Mouse (Mus musculus) midbrain, postnatal 0 days (tissue): ENCODE results near the gene Rsf1. TPM values are rescaled to one million over a fixed set of nuclear protein-coding genes. Genes with fewer than 3 reads are reported as not detected.

ENCODE experiments used
- ATAC-seq: fragments of 200-750 bp; cut with Nextera tagmentation; 2 replicates; pipeline ENCODE4 v1.8.0; 2017; ENCODE audit warnings: moderate number of reproducible peaks, mild to moderate bottlenecking, moderate TSS enrichment, moderate library complexity; ENCODE audit not compliant: low FRiP score
- DNase-seq: peaks from one replicate; pipeline ENCODE4 v3.0.0-alpha.2; 2015; ENCODE audit warnings: low spot score
- H3K27ac ChIP-seq: fragments of 300-500 bp; sonication (generic); 2 replicates; pipeline ENCODE4 v1.5.1; 2014; ENCODE audit warnings: low read depth, mild to moderate bottlenecking, low read length, mixed read lengths
- H3K27me3 ChIP-seq: fragments of 300-500 bp; sonication (generic); 2 replicates; pipeline ENCODE4 v1.6.1; 2014; ENCODE audit warnings: low read length, control low read depth, mixed read lengths; ENCODE audit not compliant: insufficient read depth
- H3K36me3 ChIP-seq: fragments of 300-500 bp; sonication (generic); 2 replicates; pipeline ENCODE4 v1.6.1; 2014; ENCODE audit warnings: low read length, control low read depth, mixed read lengths; ENCODE audit not compliant: insufficient read depth
- H3K4me1 ChIP-seq: fragments of 300-500 bp; sonication (generic); 2 replicates; pipeline ENCODE4 v1.6.1; 2014; ENCODE audit warnings: mild to moderate bottlenecking, control low read depth, antibody characterized with exemption, low read length, mixed read lengths; ENCODE audit not compliant: insufficient read depth
- H3K4me2 ChIP-seq: fragments of 300-500 bp; sonication (generic); 2 replicates; pipeline ENCODE4 v1.6.1; 2014; ENCODE audit warnings: low read depth, mild to moderate bottlenecking, low read length, mixed read lengths; ENCODE audit not compliant: poor library complexity, severe bottlenecking
- H3K4me3 ChIP-seq: fragments of 300-500 bp; sonication (generic); 2 replicates; pipeline ENCODE4 v1.5.1; 2014; ENCODE audit warnings: low read depth, mild to moderate bottlenecking, low read length, moderate library complexity
- H3K9ac ChIP-seq: fragments of 300-500 bp; sonication (generic); replicated peaks from 2 replicates; pipeline ENCODE4 v1.6.1; 2014; ENCODE audit warnings: mild to moderate bottlenecking, low read length, moderate library complexity, mixed read lengths; ENCODE audit not compliant: poor library complexity, severe bottlenecking
- H3K9me3 ChIP-seq: fragments of 300-500 bp; sonication (generic); 2 replicates; pipeline ENCODE4 v1.6.1; 2016; ENCODE audit warnings: low read length, control low read depth
- CTCF ChIP-seq: IDR thresholded peaks from 2 replicates; pipeline ENCODE4 v1.5.1; 2016; ENCODE audit warnings: antibody characterized with exemption, mild to moderate bottlenecking
- WGBS: fragments of 180-500 bp; shearing (Covaris S2); extraction: QIAGEN DNeasy Blood & Tissue Kit; methylation state at CpG from one replicate; pipeline ENCODE4 v1.1.7; 2014; 5-methylcytosine and 5-hydroxymethylcytosine counted together
- polyA plus RNA-seq: library from polyadenylated mRNA; unstranded; fragments of >200 nt; fragmentation: Nextera tagmentation; extraction: Ambion mirVana; gene quantifications from 2 replicates; pipeline ENCODE4 v1.2.1, GENCODE M21; 2015
- total RNA-seq: library from RNA; depleted of rRNA; stranded (reverse); fragments of >200 nt; gene quantifications from 2 replicates; pipeline ENCODE4 v1.2.3, GENCODE M21; 2014

Rsf1 gene
- total and polyA plus RNA-seq, 2 experiments from 2014 or later: 19.8 to 27.4 TPM

DNA sequence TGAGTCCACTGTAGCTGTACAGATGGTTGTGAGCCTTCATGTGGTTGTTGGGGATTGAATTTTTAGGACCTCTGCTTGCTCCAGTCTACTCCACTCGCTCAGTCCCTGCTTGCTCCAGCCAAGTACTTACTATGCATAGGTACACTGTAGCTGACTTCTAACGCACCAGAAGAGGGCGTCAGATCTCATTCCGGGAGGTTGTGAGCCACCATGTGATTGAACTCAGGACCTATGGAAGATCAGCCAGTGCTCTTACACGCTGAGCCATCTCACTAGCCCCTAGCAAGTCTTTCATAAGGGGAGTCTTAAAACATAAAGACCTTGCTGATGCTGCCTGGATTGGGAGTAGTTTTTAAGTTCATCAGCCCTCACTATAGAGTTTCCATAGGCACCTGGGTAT lies 140.4 kb downstream of the Rsf1 start:
- H3K9ac ChIP-seq: no peak overlapping the region
- H3K4me2 ChIP-seq: no peak overlapping the region
- no peaks in the 10 kb centered on the region for H3K27me3 ChIP-seq
- 85% methylated on average over 5 of the region's 5 CpGs for WGBS
- ATAC-seq (no peak), DNase-seq (no peak)
- peaks cover 31% of the 10 kb centered on the region for H3K36me3 ChIP-seq
- no peak overlapping the region for H3K4me3 ChIP-seq
- no peaks in the 10 kb centered on the region for H3K4me1 ChIP-seq
- no peaks in the 10 kb centered on the region for H3K9me3 ChIP-seq
- H3K27ac ChIP-seq: no peak overlapping the region
- no peak for TF ChIP-seq CTCF

DNA sequence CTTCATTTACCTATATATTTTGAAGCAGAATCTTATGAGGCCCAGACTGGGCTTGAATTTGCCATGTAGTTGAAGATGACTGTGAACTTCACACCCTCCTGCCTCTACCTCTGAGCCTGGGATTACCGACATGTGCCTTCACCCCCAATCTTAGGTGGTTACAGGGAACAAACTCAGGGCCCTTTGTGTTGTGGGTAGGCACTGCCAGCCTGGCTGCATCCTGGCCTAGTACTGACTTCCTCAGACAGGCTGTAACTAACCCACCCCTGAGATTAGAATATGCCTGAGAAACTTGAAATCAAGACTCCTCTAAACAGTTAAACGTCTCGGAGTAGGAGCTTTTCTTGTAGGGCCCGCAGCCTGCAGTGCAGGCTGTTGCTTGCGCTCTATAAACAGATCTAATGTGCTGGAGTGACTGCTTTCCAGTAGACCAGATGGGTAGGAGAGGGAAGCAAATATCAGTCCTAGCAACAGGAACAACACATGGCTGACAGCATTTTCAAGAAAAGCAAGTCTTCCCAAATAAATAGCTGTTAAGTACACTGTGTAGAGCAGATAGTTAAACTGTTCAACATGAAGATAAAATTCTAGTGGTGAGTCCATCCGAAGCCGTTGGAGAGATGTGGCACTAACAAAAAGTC lies 142.7 kb downstream of the Rsf1 start:
- Histone ChIP-seq H3K4me3 (no peak overlapping the region), H3K27me3 (no peaks in the 10 kb centered on the region), H3K4me2 (no peak overlapping the region), H3K9ac (no peak overlapping the region), H3K4me1 (no peaks in the 10 kb centered on the region), H3K9me3 (no peaks in the 10 kb centered on the region), H3K27ac (no peak overlapping the region), H3K36me3 (peaks cover 26% of the 10 kb centered on the region)
- no peak for TF ChIP-seq CTCF
- no peak for DNase-seq
- 94% methylated on average over 7 of the region's 7 CpGs for WGBS
- ATAC-seq: no peak

DNA sequence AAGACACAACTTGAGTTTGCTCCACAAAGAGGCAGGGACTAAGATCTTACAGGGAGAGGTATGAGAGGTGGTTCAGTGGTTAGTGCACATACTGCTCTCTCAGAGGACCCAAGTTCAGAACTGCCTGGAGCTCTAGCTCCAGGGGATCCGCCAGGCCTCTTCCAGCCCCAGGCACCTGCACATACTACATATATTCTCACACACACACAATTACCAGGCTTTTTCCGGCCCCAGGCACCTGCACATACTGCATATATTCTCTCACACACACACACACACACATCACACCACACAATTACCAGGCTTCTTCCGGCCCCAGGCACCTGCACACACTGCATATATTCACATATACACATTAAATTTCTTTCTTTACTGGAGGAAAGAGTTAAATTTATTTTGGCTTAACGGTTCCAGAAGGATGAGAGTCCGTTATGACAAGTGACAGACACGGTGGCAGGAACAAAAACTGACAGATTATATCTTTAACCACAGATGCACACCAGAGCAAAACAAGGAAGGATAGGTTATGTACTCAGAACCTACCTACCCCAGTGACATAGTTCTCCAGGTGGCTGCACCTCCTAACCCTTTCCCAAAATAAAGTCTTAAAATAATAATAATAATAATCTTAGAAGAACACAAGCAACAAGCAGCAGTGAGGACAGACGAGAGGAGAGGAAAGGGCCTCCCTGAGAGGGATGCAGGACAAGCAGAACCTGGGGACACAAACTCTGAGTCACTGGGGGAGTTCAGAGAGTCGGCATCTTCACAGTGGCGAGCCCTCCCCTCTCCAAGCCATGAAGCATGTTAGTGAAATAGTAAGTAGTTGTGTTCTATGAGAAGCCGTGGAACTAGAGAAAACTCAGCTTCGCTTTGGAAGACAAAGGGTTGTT lies 144.2 kb downstream of the Rsf1 start:
- TF ChIP-seq CTCF: no peak
- ATAC-seq (no peak), DNase-seq (no peak)
- Histone ChIP-seq H3K36me3 (peaks cover 14% of the 10 kb centered on the region), H3K4me1 (no peaks in the 10 kb centered on the region), H3K9ac (no peak overlapping the region), H3K4me2 (no peak overlapping the region), H3K4me3 (no peak overlapping the region), H3K9me3 (no peaks in the 10 kb centered on the region), H3K27me3 (no peaks in the 10 kb centered on the region), H3K27ac (no peak overlapping the region)
- 88% methylated on average over 11 of the region's 11 CpGs for WGBS

DNA sequence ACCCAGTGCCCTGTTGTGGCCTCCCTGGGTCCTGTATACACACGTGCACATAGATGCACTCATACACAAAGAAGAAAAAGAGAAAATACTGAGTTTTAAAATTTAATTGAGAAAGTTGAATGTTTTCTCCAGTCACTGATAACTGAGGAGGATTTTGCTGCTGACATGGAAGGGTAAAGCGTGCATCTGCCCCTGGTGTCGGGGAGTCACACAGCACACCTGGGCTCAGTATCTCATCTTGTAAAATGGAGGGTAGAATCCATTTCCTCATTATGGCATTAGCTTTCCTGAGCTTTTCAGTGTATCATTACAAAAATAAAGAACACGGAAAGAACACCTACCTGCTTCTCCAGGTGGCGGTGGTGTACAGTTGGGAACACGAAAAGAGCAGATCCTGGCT lies 145.7 kb downstream of the Rsf1 start:
- Histone ChIP-seq H3K27me3 (no peaks in the 10 kb centered on the region), H3K27ac (no peak overlapping the region), H3K4me2 (no peak overlapping the region), H3K36me3 (0 out of 2 replicates have a peak, but pooled peaks cover 5% of the 10 kb centered on the region), H3K4me3 (no peak overlapping the region), H3K9me3 (no peaks in the 10 kb centered on the region), H3K4me1 (no peaks in the 10 kb centered on the region), H3K9ac (no peak overlapping the region)
- 96% methylated on average over 6 of the region's 6 CpGs for WGBS
- DNase-seq (no peak), ATAC-seq (no peak)
- no peak for TF ChIP-seq CTCF

DNA sequence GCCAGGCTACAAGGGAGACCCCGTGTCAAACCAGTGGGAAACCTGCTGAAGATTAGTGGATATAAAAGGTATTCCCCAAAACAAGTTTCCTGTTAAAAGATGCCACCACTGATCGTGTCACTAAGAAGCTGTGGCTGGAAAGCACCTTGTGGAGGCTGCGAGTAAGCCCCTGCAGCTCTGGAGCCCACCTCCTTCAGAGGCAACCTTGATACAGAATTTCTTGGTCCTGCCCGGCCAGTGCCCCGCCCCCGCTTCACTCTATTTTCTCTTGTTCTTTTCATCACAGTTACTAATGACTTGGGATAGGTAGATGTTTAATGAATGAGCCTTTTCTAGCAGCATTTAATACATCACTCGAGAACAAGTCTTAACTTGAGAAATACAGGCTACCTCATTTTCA lies 146.4 kb downstream of the Rsf1 start:
- Histone ChIP-seq H3K27me3 (no peaks in the 10 kb centered on the region), H3K4me3 (no peak overlapping the region), H3K9ac (no peak overlapping the region), H3K4me1 (no peaks in the 10 kb centered on the region), H3K9me3 (no peaks in the 10 kb centered on the region), H3K4me2 (no peak overlapping the region), H3K27ac (no peak overlapping the region), H3K36me3 (0 out of 2 replicates have a peak, but pooled peaks cover 3% of the 10 kb centered on the region)
- no peak for TF ChIP-seq CTCF
- ATAC-seq (no peak), DNase-seq (no peak)
- 84% methylated on average over 7 of the region's 7 CpGs for WGBS

DNA sequence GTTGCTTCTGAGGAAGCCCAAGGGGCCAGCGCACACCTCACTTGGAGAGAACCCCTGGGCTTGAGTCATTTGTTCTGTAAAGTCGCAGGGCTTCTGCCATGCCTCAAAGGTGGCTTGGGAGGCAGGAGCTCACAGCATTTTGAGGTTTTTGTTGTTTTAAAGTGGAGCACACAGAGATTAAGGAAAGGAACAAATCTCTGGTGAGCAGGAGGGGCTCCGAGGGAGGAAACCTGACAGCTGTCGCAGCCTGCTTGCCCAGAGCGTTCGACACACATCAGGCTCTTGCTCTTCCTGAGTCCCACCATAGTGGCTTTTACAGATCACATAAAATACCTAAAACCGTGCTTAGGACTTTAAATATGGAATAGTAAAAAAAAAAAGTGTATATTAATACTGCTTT lies 147.1 kb downstream of the Rsf1 start:
- 65% methylated on average over 7 of the region's 7 CpGs for WGBS
- ATAC-seq: no peak
- no peak overlapping the region for H3K4me2 ChIP-seq
- DNase-seq: no peak
- no peaks in the 10 kb centered on the region for H3K4me1 ChIP-seq
- no peaks in the 10 kb centered on the region for H3K27me3 ChIP-seq
- TF ChIP-seq CTCF: no peak
- H3K36me3 ChIP-seq: 0 out of 2 replicates have a peak, but pooled peaks cover 3% of the 10 kb centered on the region
- no peak overlapping the region for H3K9ac ChIP-seq
- H3K27ac ChIP-seq: no peak overlapping the region
- no peaks in the 10 kb centered on the region for H3K9me3 ChIP-seq
- H3K4me3 ChIP-seq: no peak overlapping the region
